Mouse (Mus musculus) lung, adult 18-20 months (tissue): ENCODE data around the gene Atf2.
"Not testable (repeated sequence)": the region's sequence is repeated elsewhere in the genome, so short reads cannot be mapped to it uniquely, and the experiment has no call there.

Experiments
- DNase-seq, 2 experiments: peaks; one replicate each; pipeline ENCODE4 v3.0.0; 2022; ENCODE audit warnings: mixed read lengths in 2 of 2

Gene Atf2

GRCm38 (mm10) chr2:73877891-73878290 lies 14.5 kb downstream of the Atf2 start:
- no peak for DNase-seq

- DNase-seq: peak; percentile 31 to 41
These were observed 24.5 kb downstream of the Atf2 start for GRCm38 (mm10) chr2:73867764-73868487.

- DNase-seq: no peak
These were observed 32.3 kb downstream of the Atf2 start for GRCm38 (mm10) chr2:73860046-73860624.

- DNase-seq: no peak
These were observed 35.1 kb downstream of the Atf2 start for GRCm38 (mm10) chr2:73857352-73857751.

GRCm38 (mm10) chr2:73856246-73856645 lies 36.2 kb downstream of the Atf2 start:
- no peak for DNase-seq

GRCm38 (mm10) chr2:73834406-73835015 lies 57.9 kb downstream of the Atf2 start:
- DNase-seq: no peak

GRCm38 (mm10) chr2:73833284-73833683 lies 59.2 kb downstream of the Atf2 start:
- no peak for DNase-seq

- no peak for DNase-seq
These were observed 73.7 kb downstream of the Atf2 start for GRCm38 (mm10) chr2:73818742-73819141.

GRCm38 (mm10) chr2:73807609-73808008 lies 84.8 kb downstream of the Atf2 start:
- DNase-seq: no peak

- not testable (repeated sequence) for DNase-seq
These were observed 92.3 kb downstream of the Atf2 start for GRCm38 (mm10) chr2:73800127-73800526.

GRCm38 (mm10) chr2:73798786-73799185 lies 93.7 kb downstream of the Atf2 start:
- no peak for DNase-seq

- no peak for DNase-seq
These were observed 94.3 kb downstream of the Atf2 start for GRCm38 (mm10) chr2:73798136-73798535.

- no peak for DNase-seq
These were observed 100.4 kb downstream of the Atf2 start for GRCm38 (mm10) chr2:73791846-73792630.

GRCm38 (mm10) chr2:73790332-73790731 lies 102.1 kb downstream of the Atf2 start:
- DNase-seq: no peak

- DNase-seq: no peak
These were observed 104.0 kb downstream of the Atf2 start for GRCm38 (mm10) chr2:73788395-73788794.

- no peak for DNase-seq
These were observed 110.0 kb downstream of the Atf2 start for GRCm38 (mm10) chr2:73782371-73782905.

- DNase-seq: peak in 1 of 2 experiments; percentile 7
These were observed 112.0 kb downstream of the Atf2 start for GRCm38 (mm10) chr2:73780321-73781010.

GRCm38 (mm10) chr2:73779796-73780195 lies 112.6 kb downstream of the Atf2 start:
- no peak for DNase-seq

GRCm38 (mm10) chr2:73779016-73779595 lies 113.3 kb downstream of the Atf2 start:
- no peak for DNase-seq

GRCm38 (mm10) chr2:73776936-73777335 lies 115.5 kb downstream of the Atf2 start:
- DNase-seq: no peak

- DNase-seq: no peak
These were observed 116.6 kb downstream of the Atf2 start for GRCm38 (mm10) chr2:73775683-73776310.
